Mouse (Mus musculus): ENCODE results near the gene Tenm3. TPM values are rescaled to one million over a fixed set of nuclear protein-coding genes. Genes with fewer than 3 reads are reported as not detected.
A peak's percentile ranks its signal among the peaks of the same experiment; 100 is the strongest.

Gene Tenm3
- polyA plus RNA-seq, 2 experiments = 38.0 to 48.1 TPM

GRCm38 (mm10) chr8:48865485-48865884 lies 21.7 kb upstream of the Tenm3 start:
- no peak for ATAC-seq (ENCODE audit: low FRiP score, low read depth)
- WGBS = 25% methylated on average over 4 of the region's 4 CpGs
- no peak overlapping the region for H3K4me3 ChIP-seq (replicated peaks; ENCODE audit: low read length)

GRCm38 (mm10) chr8:48850223-48851010 lies 6.7 kb upstream of the Tenm3 start:
- Histone ChIP-seq H3K4me1 (ENCODE audit: control insufficient read depth, insufficient read depth, low read length) (no peaks in the 10 kb centered on the region), H3K9me3 (ENCODE audit: control insufficient read depth, low read length) (no peaks in the 10 kb centered on the region), H3K4me3 (replicated peaks; ENCODE audit: low read length) (no peak overlapping the region), H3K27me3 (ENCODE audit: control insufficient read depth, insufficient read depth, low read length) (peaks cover 13% of the 10 kb centered on the region), H3K4me2 (replicated peaks; ENCODE audit: low read depth, low read length, severe bottlenecking) (no peak overlapping the region), H3K36me3 (ENCODE audit: control insufficient read depth, insufficient read depth, low read length) (no peaks in the 10 kb centered on the region), H3K9ac (ENCODE audit: low read depth, low read length, severe bottlenecking) (no peak overlapping the region), H3K27ac (replicated peaks; ENCODE audit: low read depth, low read length) (no peak overlapping the region)
- TF ChIP-seq POLR2A (IDR thresholded peaks at IDR 0.05; ENCODE audit: borderline replicate concordance, extremely low read depth, insufficient read depth, insufficient read length) = no peak
- DNase-seq (ENCODE audit: low spot score) (no peak), ATAC-seq (ENCODE audit: low FRiP score, low read depth) (no peak)
- WGBS = 58% methylated on average over 8 of the region's 8 CpGs

More at GRCm38 (mm10) chr8:48865485-48865884, 21.7 kb upstream of the Tenm3 start:
- H3K9ac ChIP-seq (ENCODE audit: low read depth, low read length, severe bottlenecking) = no peak overlapping the region
- TF ChIP-seq POLR2A (IDR thresholded peaks at IDR 0.05; ENCODE audit: borderline replicate concordance, extremely low read depth, insufficient read depth, insufficient read length) = no peak
- H3K27ac ChIP-seq (replicated peaks; ENCODE audit: low read depth, low read length) = no peak overlapping the region
- no peaks in the 10 kb centered on the region for H3K4me1 ChIP-seq (ENCODE audit: control insufficient read depth, insufficient read depth, low read length)
- H3K27me3 ChIP-seq (ENCODE audit: control insufficient read depth, insufficient read depth, low read length) = no peaks in the 10 kb centered on the region
- H3K36me3 ChIP-seq (ENCODE audit: control insufficient read depth, insufficient read depth, low read length) = no peaks in the 10 kb centered on the region
- no peak for DNase-seq (ENCODE audit: low spot score)
- H3K9me3 ChIP-seq (ENCODE audit: control insufficient read depth, low read length) = no peaks in the 10 kb centered on the region
- no peak overlapping the region for H3K4me2 ChIP-seq (replicated peaks; ENCODE audit: low read depth, low read length, severe bottlenecking)

- no peak for ATAC-seq (ENCODE audit: low FRiP score, low read depth)
- Histone ChIP-seq H3K27ac (replicated peaks; ENCODE audit: low read depth, low read length) (no peak overlapping the region), H3K4me1 (ENCODE audit: control insufficient read depth, insufficient read depth, low read length) (peaks cover 7% of the 10 kb centered on the region; the same call in 1 of the 2 replicates), H3K9me3 (ENCODE audit: control insufficient read depth, low read length) (no peaks in the 10 kb centered on the region), H3K9ac (ENCODE audit: low read depth, low read length, severe bottlenecking) (no peak overlapping the region), H3K4me3 (replicated peaks; ENCODE audit: low read length) (no peak overlapping the region), H3K4me2 (replicated peaks; ENCODE audit: low read depth, low read length, severe bottlenecking) (no peak overlapping the region), H3K27me3 (ENCODE audit: control insufficient read depth, insufficient read depth, low read length) (peaks cover 24% of the 10 kb centered on the region), H3K36me3 (ENCODE audit: control insufficient read depth, insufficient read depth, low read length) (no peaks in the 10 kb centered on the region)
- WGBS = 44% methylated on average over 6 of the region's 6 CpGs
- no peak for TF ChIP-seq POLR2A (IDR thresholded peaks at IDR 0.05; ENCODE audit: borderline replicate concordance, extremely low read depth, insufficient read depth, insufficient read length)
- DNase-seq (ENCODE audit: low spot score) = no peak
Observed at GRCm38 (mm10) chr8:48849091-48849616, 5.4 kb upstream of the Tenm3 start.

- no peak for DNase-seq (ENCODE audit: low spot score)
Observed at GRCm38 (mm10) chr8:48844961-48845360, 1.2 kb upstream of the Tenm3 start.

GRCm38 (mm10) chr8:48844370-48844905 lies 687 bp upstream of the Tenm3 start:
- Histone ChIP-seq H3K4me3 (replicated peaks; ENCODE audit: low read length) (peak overlapping the region; percentile 88), H3K9ac (ENCODE audit: low read depth, low read length, severe bottlenecking) (peak overlapping the region; percentile 84; the same call in 1 of the 2 replicates), H3K27me3 (ENCODE audit: control insufficient read depth, insufficient read depth, low read length) (peaks cover 24% of the 10 kb centered on the region), H3K27ac (replicated peaks; ENCODE audit: low read depth, low read length) (no peak overlapping the region), H3K4me1 (ENCODE audit: control insufficient read depth, insufficient read depth, low read length) (peaks cover 10% of the 10 kb centered on the region), H3K4me2 (replicated peaks; ENCODE audit: low read depth, low read length, severe bottlenecking) (peak overlapping the region; percentile 89), H3K9me3 (ENCODE audit: control insufficient read depth, low read length) (no peaks in the 10 kb centered on the region), H3K36me3 (ENCODE audit: control insufficient read depth, insufficient read depth, low read length) (no peaks in the 10 kb centered on the region)
- 4% methylated on average over 14 of the region's 14 CpGs for WGBS
- DNase-seq (ENCODE audit: low spot score) = no peak
- no peak for TF ChIP-seq POLR2A (IDR thresholded peaks at IDR 0.05; ENCODE audit: borderline replicate concordance, extremely low read depth, insufficient read depth, insufficient read length)
- ATAC-seq (ENCODE audit: low FRiP score, low read depth) = no peak

More at GRCm38 (mm10) chr8:48844961-48845360, 1.2 kb upstream of the Tenm3 start:
- H3K4me3 ChIP-seq (replicated peaks; ENCODE audit: low read length) = peak overlapping the region; percentile 88
- 7% methylated on average over 12 of the region's 12 CpGs for WGBS
- H3K9me3 ChIP-seq (ENCODE audit: control insufficient read depth, low read length) = no peaks in the 10 kb centered on the region
- H3K9ac ChIP-seq (ENCODE audit: low read depth, low read length, severe bottlenecking) = peak overlapping the region; percentile 84; the same call in 1 of the 2 replicates
- no peak for ATAC-seq (ENCODE audit: low FRiP score, low read depth)
- peak overlapping the region; percentile 89 for H3K4me2 ChIP-seq (replicated peaks; ENCODE audit: low read depth, low read length, severe bottlenecking)
- no peak overlapping the region for H3K27ac ChIP-seq (replicated peaks; ENCODE audit: low read depth, low read length)
- peaks cover 24% of the 10 kb centered on the region for H3K27me3 ChIP-seq (ENCODE audit: control insufficient read depth, insufficient read depth, low read length)
- no peak for TF ChIP-seq POLR2A (IDR thresholded peaks at IDR 0.05; ENCODE audit: borderline replicate concordance, extremely low read depth, insufficient read depth, insufficient read length)
- H3K4me1 ChIP-seq (ENCODE audit: control insufficient read depth, insufficient read depth, low read length) = peaks cover 10% of the 10 kb centered on the region
- no peaks in the 10 kb centered on the region for H3K36me3 ChIP-seq (ENCODE audit: control insufficient read depth, insufficient read depth, low read length)
